Mouse (Mus musculus) midbrain, embryonic 15.5 days (tissue): Measurements from ENCODE around the gene Slc16a11. TPM values are rescaled to one million over a fixed set of nuclear protein-coding genes. Genes with fewer than 3 reads are reported as not detected.
"Not testable (repeated sequence)": the region's sequence is repeated elsewhere in the genome, so short reads cannot be mapped to it uniquely, and the experiment has no call there.

ENCODE experiments used
- ATAC-seq: fragments of 200-750 bp; cut with Nextera tagmentation; replicated peaks from 2 replicates; pipeline ENCODE4 v1.8.0; 2017; ENCODE audit warnings: moderate TSS enrichment
- H3K27ac ChIP-seq: fragments of 300-500 bp; sonication (generic); 2 replicates; pipeline ENCODE4 v1.5.1; 2015; ENCODE audit warnings: mild to moderate bottlenecking, inconsistent platforms
- H3K27me3 ChIP-seq: fragments of 300-500 bp; sonication (generic); replicated peaks from 2 replicates; pipeline ENCODE4 v1.6.1; 2015; ENCODE audit warnings: inconsistent platforms
- H3K36me3 ChIP-seq: fragments of 300-500 bp; sonication (generic); replicated peaks from 2 replicates; pipeline ENCODE4 v1.6.1; 2015; ENCODE audit warnings: inconsistent platforms
- H3K4me1 ChIP-seq: fragments of 300-500 bp; sonication (generic); 2 replicates; pipeline ENCODE4 v1.6.1; 2015; ENCODE audit warnings: inconsistent platforms
- H3K4me2 ChIP-seq: fragments of 300-500 bp; sonication (generic); 2 replicates; pipeline ENCODE4 v1.6.1; 2015; ENCODE audit warnings: inconsistent platforms, mild to moderate bottlenecking, moderate library complexity
- H3K4me3 ChIP-seq: fragments of 300-500 bp; sonication (generic); 2 replicates; pipeline ENCODE4 v1.5.1; 2015; ENCODE audit warnings: mild to moderate bottlenecking, inconsistent platforms
- H3K9ac ChIP-seq: fragments of 300-500 bp; sonication (generic); 2 replicates; pipeline ENCODE4 v1.6.1; 2015; ENCODE audit warnings: mild to moderate bottlenecking, inconsistent platforms
- H3K9me3 ChIP-seq: fragments of 300-500 bp; sonication (generic); 2 replicates; pipeline ENCODE4 v1.6.1; 2016; ENCODE audit warnings: inconsistent platforms
- WGBS: fragments of 180-500 bp; shearing (Covaris S2); methylation state at CpG from one replicate; pipeline ENCODE4 v1.1.7; 2015; ENCODE audit warnings: mixed read lengths; 5-methylcytosine and 5-hydroxymethylcytosine counted together
- polyA plus RNA-seq: library from polyadenylated mRNA; unstranded; fragments of >200 nt; fragmentation: Nextera tagmentation; extraction: Ambion mirVana; gene quantifications from 2 replicates; pipeline ENCODE4 v1.2.1, GENCODE M21; 2015

Gene Slc16a11
- polyA plus RNA-seq: 6.4 and 8.6 TPM in 2 replicates

DNA sequence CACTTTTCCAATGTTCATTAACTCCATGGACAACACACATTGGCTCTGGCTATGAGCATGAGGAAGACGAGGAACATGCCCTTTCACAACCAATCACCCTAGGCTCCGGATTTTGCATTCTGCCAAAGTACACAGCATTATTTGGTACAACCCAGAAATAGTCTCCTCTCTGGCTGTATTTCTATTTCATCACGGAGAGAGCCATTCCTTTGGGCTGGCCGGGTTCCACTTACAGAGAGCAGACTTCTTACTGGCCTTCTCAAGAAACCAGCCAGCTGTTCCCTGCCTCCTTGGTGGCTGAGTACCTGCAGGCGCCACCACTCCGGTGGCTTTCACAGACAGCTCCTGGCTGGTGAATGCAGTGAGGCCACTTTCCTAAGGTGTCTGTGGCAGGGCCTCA lies at the start of gene Slc16a11:
Gene Slc16a11 (plus strand): TSS at position 330 of the 400 bp plus-strand sequence.
- Histone ChIP-seq H3K36me3 (0 out of 2 replicates have a peak, but pooled peaks cover 5% of the 10 kb centered on the region), H3K4me3 (peak within 1 kb of the TSS; percentile 33), H3K4me2 (peak within 1 kb of the TSS; percentile 59), H3K9me3 (no peaks in the 10 kb centered on the region), H3K4me1 (peaks cover 26% of the 10 kb centered on the region), H3K9ac (peak within 1 kb of the TSS; percentile 27; the same call in 1 of the 2 replicates), H3K27me3 (peaks cover 36% of the 10 kb centered on the region), H3K27ac (no peak within 1 kb of the TSS)
- WGBS: 68% methylated on average over 6 of the region's 6 CpGs
- no peak for ATAC-seq

DNA sequence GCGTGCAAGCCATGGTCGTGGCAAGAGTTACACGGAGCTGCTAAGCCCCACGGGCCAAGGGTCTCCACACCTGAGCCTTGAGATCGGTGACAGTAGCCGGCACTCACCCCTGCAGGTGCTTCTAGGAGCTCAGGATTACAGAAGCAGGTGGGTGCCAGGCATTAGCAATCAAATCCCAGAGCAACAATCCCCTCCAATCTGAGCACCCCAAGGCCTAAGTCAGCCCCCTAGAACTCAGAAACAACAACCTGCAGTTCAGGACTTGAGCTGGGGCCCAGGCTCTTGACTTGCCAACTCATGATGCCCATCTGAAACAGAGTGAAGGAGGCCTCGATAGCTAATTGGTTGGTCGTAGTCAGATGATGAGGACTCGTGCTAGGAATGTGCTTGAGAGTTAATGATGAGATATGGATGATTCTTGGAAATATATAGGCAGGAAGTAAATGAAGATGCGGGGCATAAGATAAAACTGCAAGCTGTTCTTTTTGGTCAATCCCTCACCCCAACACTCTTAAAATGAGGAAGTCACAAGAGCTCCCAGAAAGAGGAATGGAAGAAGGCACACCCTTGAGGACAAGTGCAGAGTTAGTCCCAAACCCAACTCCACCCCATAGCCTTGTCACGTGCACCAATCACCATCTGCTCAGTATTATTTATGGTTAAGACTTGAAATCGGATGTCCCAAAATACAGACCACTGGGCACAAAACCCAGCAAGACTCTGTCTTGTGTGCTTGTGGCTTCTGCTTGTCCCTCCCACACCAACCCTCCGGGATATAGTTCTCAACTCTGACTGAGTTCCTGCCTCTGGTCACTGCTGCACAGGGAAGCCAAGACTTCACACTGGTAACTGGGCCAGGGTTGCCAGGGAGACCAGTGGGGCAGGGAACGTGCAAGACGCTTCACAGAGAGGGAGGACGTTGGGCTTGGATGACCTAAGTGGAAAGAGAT lies 46.3 kb upstream of the Slc16a11 start:
- Histone ChIP-seq H3K4me3 (no peak overlapping the region), H3K4me1 (no peaks in the 10 kb centered on the region), H3K36me3 (no peaks in the 10 kb centered on the region), H3K9me3 (no peaks in the 10 kb centered on the region), H3K27me3 (no peaks in the 10 kb centered on the region), H3K4me2 (no peak overlapping the region), H3K9ac (no peak overlapping the region), H3K27ac (no peak overlapping the region)
- ATAC-seq: no peak
- 66% methylated on average over 16 of the region's 16 CpGs for WGBS

DNA sequence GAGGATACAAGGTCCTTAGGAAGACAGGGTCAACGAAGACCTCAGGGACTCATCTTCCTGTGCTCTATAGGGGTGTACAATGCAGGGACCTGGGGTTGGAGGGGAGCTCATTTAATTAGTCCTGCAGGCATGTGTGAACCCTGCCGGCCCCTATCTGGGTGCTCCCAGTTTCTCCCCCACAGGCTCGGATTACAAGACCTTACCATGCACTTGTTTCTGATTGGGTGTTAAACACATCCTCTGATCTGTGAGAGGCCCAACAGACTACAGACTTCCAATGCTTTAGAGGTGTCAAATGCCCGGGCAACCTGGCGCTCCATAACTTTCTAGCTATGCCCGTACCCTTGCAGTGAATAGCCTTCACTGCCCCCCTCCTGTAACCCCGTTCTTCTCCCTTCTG lies 44.4 kb upstream of the Slc16a11 start:
- Histone ChIP-seq H3K27me3 (no peaks in the 10 kb centered on the region), H3K9ac (no peak overlapping the region), H3K4me1 (no peaks in the 10 kb centered on the region), H3K9me3 (no peaks in the 10 kb centered on the region), H3K36me3 (no peaks in the 10 kb centered on the region), H3K27ac (no peak overlapping the region), H3K4me2 (no peak overlapping the region), H3K4me3 (no peak overlapping the region)
- 70% methylated on average over 7 of the region's 7 CpGs for WGBS
- no peak for ATAC-seq

DNA sequence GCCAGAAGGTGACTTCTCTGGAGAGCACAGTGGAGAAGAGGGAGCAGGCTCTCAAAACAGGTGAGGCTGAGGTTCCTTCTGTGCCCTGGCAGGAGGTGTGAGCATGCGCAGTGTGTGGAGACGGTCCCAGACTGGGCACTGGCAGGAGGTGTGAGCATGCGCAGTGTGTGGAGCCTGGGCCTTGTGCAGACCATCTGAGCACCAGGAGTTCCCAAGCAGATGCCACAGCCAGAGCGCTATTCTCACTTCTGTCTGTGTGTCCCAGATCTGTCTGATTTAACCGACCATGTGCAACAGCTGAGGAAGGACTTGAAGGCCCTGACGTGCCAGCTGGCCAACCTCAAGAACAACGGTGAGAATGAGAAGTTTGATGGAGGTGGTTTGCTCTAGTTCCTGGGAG lies 43.1 kb upstream of the Slc16a11 start:
- H3K4me3 ChIP-seq, H3K4me1 ChIP-seq, H3K36me3 ChIP-seq, H3K9ac ChIP-seq, H3K27me3 ChIP-seq, H3K4me2 ChIP-seq, H3K27ac ChIP-seq, H3K9me3 ChIP-seq, ATAC-seq: not testable (repeated sequence)
- 91% methylated on average over 7 of the region's 7 CpGs for WGBS

DNA sequence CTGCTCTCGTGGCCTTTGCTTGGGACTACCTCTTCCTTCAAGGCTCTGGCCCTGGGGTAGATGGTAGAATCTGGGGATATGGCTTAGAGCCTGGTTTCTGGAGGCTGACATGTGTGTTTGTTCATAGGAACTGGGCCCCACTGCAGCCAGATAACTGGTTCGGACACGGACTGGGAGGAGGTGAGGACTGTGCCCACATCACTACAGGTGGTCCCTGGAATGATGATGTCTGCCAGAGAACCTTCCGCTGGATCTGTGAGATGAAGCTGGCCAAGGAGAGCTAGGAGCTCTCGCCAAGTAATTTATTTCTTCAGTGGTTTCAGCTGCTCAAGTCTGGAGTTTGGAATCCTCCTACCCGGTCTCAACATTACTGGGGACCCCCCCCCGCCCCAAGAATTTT lies 42.3 kb upstream of the Slc16a11 start:
- 77% methylated on average over 7 of the region's 7 CpGs for WGBS
- Histone ChIP-seq H3K9me3 (no peaks in the 10 kb centered on the region), H3K9ac (no peak overlapping the region)

DNA sequence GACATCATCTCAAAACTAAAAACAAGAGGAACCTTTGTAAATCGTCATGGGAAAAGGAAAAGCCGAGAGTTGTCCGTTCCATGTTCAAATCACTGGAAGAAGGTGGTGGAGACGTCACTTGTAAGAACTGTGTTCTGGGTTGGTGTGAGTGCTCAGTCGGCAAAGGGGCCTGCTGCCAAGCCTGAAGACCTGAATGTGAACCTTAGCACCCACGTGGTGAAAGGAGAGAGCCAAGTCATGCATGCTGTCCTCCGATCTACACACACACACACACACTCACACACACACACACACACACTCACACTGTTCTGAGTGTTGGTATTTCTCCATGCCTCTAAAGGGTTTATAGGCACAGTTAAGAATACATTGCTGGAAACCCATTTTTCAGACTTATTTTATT lies 41.4 kb upstream of the Slc16a11 start:
- Histone ChIP-seq H3K9ac (no peak overlapping the region), H3K9me3 (no peaks in the 10 kb centered on the region), H3K36me3 (no peaks in the 10 kb centered on the region), H3K4me3 (no peak overlapping the region), H3K27ac (no peak overlapping the region), H3K4me2 (no peak overlapping the region), H3K27me3 (no peaks in the 10 kb centered on the region), H3K4me1 (no peaks in the 10 kb centered on the region)
- 85% methylated on average over 7 of the region's 7 CpGs for WGBS
- no peak for ATAC-seq

More for the DNA sequence above, 42.3 kb upstream of the Slc16a11 start:
- no peak overlapping the region for H3K4me3 ChIP-seq
- H3K4me2 ChIP-seq: no peak overlapping the region
- no peaks in the 10 kb centered on the region for H3K27me3 ChIP-seq
- no peak overlapping the region for H3K27ac ChIP-seq
- ATAC-seq: no peak
- no peaks in the 10 kb centered on the region for H3K4me1 ChIP-seq
- no peaks in the 10 kb centered on the region for H3K36me3 ChIP-seq

DNA sequence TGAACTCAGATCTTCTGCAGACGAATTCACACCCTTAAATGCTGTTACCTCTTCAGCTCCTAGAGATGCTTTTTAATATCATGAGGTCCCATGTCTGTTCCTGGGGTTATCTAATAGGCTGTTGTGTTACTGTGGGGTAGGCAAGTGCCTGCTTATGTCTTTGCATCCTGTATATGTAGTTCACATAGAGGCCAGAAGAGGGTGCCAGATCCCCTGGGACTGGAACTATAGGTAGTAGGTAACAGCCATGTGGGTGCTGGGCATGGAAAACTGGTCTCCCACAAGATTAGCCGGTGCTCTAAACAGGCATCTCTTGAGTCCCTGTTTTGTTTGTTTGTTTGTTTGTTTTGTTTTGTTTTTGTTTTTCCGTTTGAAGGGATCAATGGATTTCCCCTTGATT lies 40.7 kb upstream of the Slc16a11 start:
- Histone ChIP-seq H3K9me3 (no peaks in the 10 kb centered on the region), H3K4me2 (no peak overlapping the region), H3K4me3 (no peak overlapping the region), H3K27ac (no peak overlapping the region), H3K9ac (no peak overlapping the region), H3K4me1 (no peaks in the 10 kb centered on the region), H3K36me3 (no peaks in the 10 kb centered on the region), H3K27me3 (no peaks in the 10 kb centered on the region)
- ATAC-seq: no peak
- 49% methylated on average over 3 of the region's 3 CpGs for WGBS

DNA sequence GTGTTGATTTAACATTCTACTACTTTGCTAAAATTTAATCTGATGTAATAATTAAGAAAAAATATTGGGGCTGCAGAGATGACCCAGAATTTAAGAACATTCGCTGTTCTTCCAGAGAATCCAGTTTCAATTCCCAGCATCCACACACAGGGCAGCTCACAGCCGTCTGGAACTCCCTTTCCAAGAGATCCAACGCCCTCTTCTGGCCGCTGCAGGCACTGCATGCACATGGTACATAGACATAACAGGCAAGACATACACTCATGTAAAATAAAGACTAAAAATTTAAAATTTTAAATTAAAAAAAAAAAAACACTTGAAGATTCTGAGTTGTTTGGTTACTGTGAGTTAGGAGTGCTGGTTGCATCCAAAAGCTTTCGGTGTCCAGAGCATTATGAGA lies 40.3 kb upstream of the Slc16a11 start:
- Histone ChIP-seq H3K4me1 (no peaks in the 10 kb centered on the region), H3K36me3 (no peaks in the 10 kb centered on the region), H3K27ac (no peak overlapping the region), H3K9ac (no peak overlapping the region), H3K27me3 (no peaks in the 10 kb centered on the region), H3K4me3 (no peak overlapping the region), H3K4me2 (no peak overlapping the region), H3K9me3 (no peaks in the 10 kb centered on the region)
- ATAC-seq: no peak
- 62% methylated on average over 5 of the region's 5 CpGs for WGBS

DNA sequence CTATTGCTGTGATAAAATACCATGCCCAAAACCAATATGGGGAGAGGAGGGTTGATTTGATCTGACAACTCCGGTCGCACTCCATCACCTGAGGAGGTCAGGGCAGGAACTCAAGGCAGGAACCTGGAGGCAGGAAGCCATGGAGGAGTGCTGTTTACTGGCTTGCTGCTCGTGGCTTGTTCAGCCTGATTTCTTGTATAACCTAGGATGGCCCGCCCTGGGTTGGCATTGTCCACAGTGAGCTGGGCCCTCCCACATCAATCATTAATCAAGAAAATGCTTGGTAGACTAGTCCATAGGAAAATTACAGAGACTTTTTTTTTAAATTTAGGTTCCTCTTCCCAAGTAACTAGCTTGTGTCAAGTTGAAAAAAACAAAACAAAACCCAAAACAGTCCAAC lies 38.1 kb upstream of the Slc16a11 start:
- no peaks in the 10 kb centered on the region for H3K4me1 ChIP-seq
- no peak overlapping the region for H3K9ac ChIP-seq
- no peak overlapping the region for H3K4me2 ChIP-seq
- H3K27me3 ChIP-seq: no peaks in the 10 kb centered on the region
- no peak for ATAC-seq
- no peak overlapping the region for H3K4me3 ChIP-seq
- no peaks in the 10 kb centered on the region for H3K36me3 ChIP-seq
- 82% methylated on average over 4 of the region's 4 CpGs for WGBS
- no peaks in the 10 kb centered on the region for H3K9me3 ChIP-seq
- H3K27ac ChIP-seq: no peak overlapping the region

DNA sequence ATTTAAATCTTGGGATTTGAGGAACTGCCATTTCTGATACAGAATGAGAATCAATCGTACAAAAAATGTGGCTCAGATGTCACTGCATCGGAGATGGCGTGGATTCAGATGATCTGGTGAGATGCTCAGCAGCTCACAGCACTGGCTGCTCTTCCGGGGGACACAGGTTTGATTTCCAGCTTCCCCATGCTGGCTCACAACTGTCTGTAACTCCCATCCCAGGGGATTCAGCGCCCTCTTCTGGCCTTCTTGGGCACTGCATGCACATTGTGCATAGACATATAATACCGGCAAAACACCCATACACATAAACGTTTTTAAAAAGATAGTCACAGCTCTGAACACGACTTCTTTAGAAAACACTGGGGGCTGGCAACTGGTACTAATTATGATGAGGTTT lies 34.9 kb upstream of the Slc16a11 start:
- WGBS: 72% methylated on average over 8 of the region's 8 CpGs

DNA sequence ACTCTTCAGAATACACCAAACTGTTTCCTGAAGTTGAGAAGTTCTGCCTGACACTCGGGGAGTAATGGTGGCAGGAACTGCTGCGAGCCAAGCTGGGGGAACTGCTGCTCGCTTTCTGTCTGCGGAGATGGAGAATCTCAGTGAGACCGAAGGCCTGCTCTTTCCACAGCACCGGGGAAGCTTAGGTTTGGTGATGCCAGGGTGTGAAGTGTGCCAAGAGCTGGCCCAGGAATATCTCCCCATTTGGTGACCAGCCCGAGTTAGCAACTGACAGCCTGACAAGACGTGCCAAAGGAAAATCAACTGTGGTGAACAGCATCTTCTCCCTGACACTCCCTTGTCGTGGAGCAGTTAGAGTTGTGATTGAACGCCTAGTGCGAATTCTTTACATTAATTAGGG lies 34.2 kb upstream of the Slc16a11 start:
- H3K27ac ChIP-seq: no peak overlapping the region
- H3K27me3 ChIP-seq: no peaks in the 10 kb centered on the region
- 87% methylated on average over 11 of the region's 11 CpGs for WGBS
- ATAC-seq: no peak
- H3K9me3 ChIP-seq: no peaks in the 10 kb centered on the region
- H3K9ac ChIP-seq: no peak overlapping the region
- H3K4me3 ChIP-seq: no peak overlapping the region
- H3K36me3 ChIP-seq: no peaks in the 10 kb centered on the region
- no peaks in the 10 kb centered on the region for H3K4me1 ChIP-seq
- no peak overlapping the region for H3K4me2 ChIP-seq

More for the DNA sequence above, 34.9 kb upstream of the Slc16a11 start:
- H3K27me3 ChIP-seq: no peaks in the 10 kb centered on the region
- no peak overlapping the region for H3K27ac ChIP-seq
- no peaks in the 10 kb centered on the region for H3K9me3 ChIP-seq
- H3K4me3 ChIP-seq: no peak overlapping the region
- H3K4me1 ChIP-seq: no peaks in the 10 kb centered on the region
- no peak overlapping the region for H3K4me2 ChIP-seq
- no peaks in the 10 kb centered on the region for H3K36me3 ChIP-seq
- H3K9ac ChIP-seq: no peak overlapping the region
- ATAC-seq: no peak

DNA sequence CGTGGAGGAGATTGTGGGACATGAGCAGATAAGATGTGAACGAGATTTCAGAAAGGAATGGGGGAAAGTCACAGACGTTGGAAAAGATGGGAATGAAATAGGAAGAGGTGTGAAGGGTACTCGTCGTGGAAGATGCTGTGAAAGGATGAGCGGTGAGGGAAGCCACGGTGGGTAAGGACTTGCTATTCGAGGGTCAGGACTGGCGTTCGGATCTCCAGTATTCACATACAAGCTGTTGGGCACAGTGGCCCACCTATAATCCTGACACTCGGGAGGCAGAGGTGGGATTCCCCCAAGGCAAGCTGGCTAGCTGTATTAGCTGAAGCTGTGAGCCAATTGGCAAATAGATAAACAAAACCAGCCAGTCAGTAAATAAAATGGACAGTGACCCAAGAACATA lies 33.8 kb upstream of the Slc16a11 start:
- H3K4me3 ChIP-seq: no peak overlapping the region
- H3K9ac ChIP-seq: no peak overlapping the region
- H3K4me2 ChIP-seq: no peak overlapping the region
- no peak for ATAC-seq
- H3K36me3 ChIP-seq: no peaks in the 10 kb centered on the region
- no peaks in the 10 kb centered on the region for H3K27me3 ChIP-seq
- no peaks in the 10 kb centered on the region for H3K4me1 ChIP-seq
- H3K9me3 ChIP-seq: no peaks in the 10 kb centered on the region
- WGBS: 76% methylated on average over 11 of the region's 11 CpGs
- H3K27ac ChIP-seq: no peak overlapping the region

DNA sequence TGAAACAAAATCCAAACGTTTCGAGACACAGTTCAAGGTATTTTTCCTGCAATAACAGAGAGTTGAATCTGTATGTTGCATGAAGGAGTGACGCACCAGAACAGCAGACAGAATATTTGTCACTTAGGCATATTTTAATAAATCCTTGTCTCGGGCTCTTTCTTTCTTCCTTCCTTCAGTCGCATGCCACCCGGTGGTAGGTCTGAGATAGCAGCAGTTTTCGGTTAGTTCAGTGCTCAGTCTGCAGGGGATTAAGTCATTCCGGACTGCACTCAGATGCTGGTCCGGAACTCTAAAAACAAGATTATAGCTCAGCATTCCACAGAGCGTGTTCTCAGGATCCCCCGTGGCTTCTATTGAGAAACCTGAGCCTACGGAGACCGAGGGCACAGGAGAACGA lies 33.2 kb upstream of the Slc16a11 start:
- 25% methylated on average over 14 of the region's 14 CpGs for whole genome bisulfite sequencing
- H3K9ac ChIP-seq: no peak overlapping the region
- ATAC-seq: no peak
- no peak overlapping the region; the same call in 1 of the 2 replicates for H3K4me3 ChIP-seq
- H3K9me3 ChIP-seq: no peaks in the 10 kb centered on the region
- H3K4me1 ChIP-seq: no peaks in the 10 kb centered on the region
- H3K36me3 ChIP-seq: no peaks in the 10 kb centered on the region
- 0 out of 2 replicates have a peak overlapping the region, but pooled peaks have one; percentile 17 for H3K4me2 ChIP-seq
- no peaks in the 10 kb centered on the region for H3K27me3 ChIP-seq
- H3K27ac ChIP-seq: no peak overlapping the region
